Mouse (Mus musculus): Measurements from ENCODE around the gene Lrpprc. TPM values are rescaled to one million over a fixed set of nuclear protein-coding genes. Genes with fewer than 3 reads are reported as not detected.

Gene Lrpprc
- total RNA-seq, 1 experiment from 2014 or later = 40.3 TPM

Other genes with a start within 250 kb of the Lrpprc start
- 3.6 and 4.2 TPM in 2 replicates for gene Dync2li1, start 164.3 kb downstream of the Lrpprc start, total RNA-seq (2017)
- gene Abcg8, start 114.5 kb downstream of the Lrpprc start, total RNA-seq (2017) = not detected in 2 replicates
- gene Abcg5, start 107.8 kb downstream of the Lrpprc start, total RNA-seq (2017) = not detected in 2 replicates
- 78.3 TPM in 2 replicates for gene Ppm1b, start 166.0 kb upstream of the Lrpprc start, total RNA-seq (2017)
- gene Slc3a1, start 237.6 kb upstream of the Lrpprc start, total RNA-seq (2017) = 0.12 and 0.61 TPM in 2 replicates